Mouse (Mus musculus) forebrain, embryonic 12.5 days (tissue): ENCODE data around the gene Vsnl1. TPM values are rescaled to one million over a fixed set of nuclear protein-coding genes. Genes with fewer than 3 reads are reported as not detected.

Experiments
- ATAC-seq: fragments of 200-750 bp; cut with Nextera tagmentation; 2 replicates; pipeline ENCODE4 v1.8.0; 2017; ENCODE audit warnings: moderate TSS enrichment; ENCODE audit not compliant: low FRiP score
- H3K27ac ChIP-seq: fragments of 300-500 bp; sonication (generic); 2 replicates; pipeline ENCODE4 v1.5.1; 2016; ENCODE audit warnings: mild to moderate bottlenecking
- H3K27me3 ChIP-seq: fragments of 300-500 bp; sonication (generic); 2 replicates; pipeline ENCODE4 v1.6.1; 2016; ENCODE audit warnings: mild to moderate bottlenecking
- H3K36me3 ChIP-seq: fragments of 300-500 bp; sonication (generic); replicated peaks from 2 replicates; pipeline ENCODE4 v1.6.1; 2016; ENCODE audit warnings: mild to moderate bottlenecking
- H3K4me1 ChIP-seq: fragments of 300-500 bp; sonication (generic); 2 replicates; pipeline ENCODE4 v1.6.1; 2016
- H3K4me2 ChIP-seq: fragments of 300-500 bp; sonication (generic); 2 replicates; pipeline ENCODE4 v1.6.1; 2016; ENCODE audit warnings: mild to moderate bottlenecking, moderate library complexity
- H3K4me3 ChIP-seq: fragments of 300-500 bp; sonication (generic); replicated peaks from 2 replicates; pipeline ENCODE4 v1.5.1; 2016; ENCODE audit warnings: mild to moderate bottlenecking
- H3K9ac ChIP-seq: fragments of 300-500 bp; sonication (generic); 2 replicates; pipeline ENCODE4 v1.6.1; 2016; ENCODE audit warnings: mild to moderate bottlenecking
- H3K9me3 ChIP-seq: fragments of 300-500 bp; sonication (generic); 2 replicates; pipeline ENCODE4 v1.6.1; 2016
- WGBS: fragments of 180-500 bp; shearing (Covaris S2); methylation state at CpG from one replicate; pipeline ENCODE4 v1.1.7; 2016; 5-methylcytosine and 5-hydroxymethylcytosine counted together
- polyA plus RNA-seq: library from polyadenylated mRNA; unstranded; fragments of >200 nt; fragmentation: Nextera tagmentation; extraction: Ambion mirVana; gene quantifications from 2 replicates; pipeline ENCODE4 v1.2.1, GENCODE M21; 2016

The Vsnl1 gene
- polyA plus RNA-seq, result 1.6 and 2.3 TPM in 2 replicates

GRCm38 (mm10) chr12:11436497-11437265 lies at the start of gene Vsnl1:
Gene Vsnl1 (minus strand): TSS chr12:11436613.
- Histone ChIP-seq H3K27me3 (peaks cover 32% of the 10 kb centered on the region), H3K27ac (0 out of 2 replicates have a peak within 1 kb of the TSS, but pooled peaks have one; percentile 13), H3K4me3 (peak within 1 kb of the TSS; percentile 42), H3K36me3 (no peaks in the 10 kb centered on the region), H3K9ac (peak within 1 kb of the TSS; percentile 44), H3K9me3 (no peaks in the 10 kb centered on the region), H3K4me2 (peak within 1 kb of the TSS; percentile 75), H3K4me1 (peaks cover 20% of the 10 kb centered on the region)
- 4% methylated on average over 34 of the region's 34 CpGs for WGBS
- ATAC-seq, result peak; percentile 95

- Histone ChIP-seq H3K4me3 (no peak overlapping the region), H3K4me2 (peak overlapping the region; percentile 88; the same call in 1 of the 2 replicates)
Observed at GRCm38 (mm10) chr12:11456632-11457031, 20.2 kb upstream of the Vsnl1 start.

GRCm38 (mm10) chr12:11456213-11456612 lies 19.8 kb upstream of the Vsnl1 start:
- H3K9ac ChIP-seq, result peak overlapping the region; percentile 61
- WGBS, result 3% methylated on average over 11 of the region's 11 CpGs
- H3K4me3 ChIP-seq, result peak overlapping the region; percentile 57
- no peaks in the 10 kb centered on the region for H3K4me1 ChIP-seq
- H3K9me3 ChIP-seq, result no peaks in the 10 kb centered on the region
- H3K27ac ChIP-seq, result no peak overlapping the region
- H3K4me2 ChIP-seq, result peak overlapping the region; percentile 88
- no peaks in the 10 kb centered on the region for H3K27me3 ChIP-seq
- H3K36me3 ChIP-seq, result no peaks in the 10 kb centered on the region
- no peak; the same call in 1 of the 2 replicates for ATAC-seq

More at GRCm38 (mm10) chr12:11456632-11457031, 20.2 kb upstream of the Vsnl1 start:
- Histone ChIP-seq H3K9me3 (no peaks in the 10 kb centered on the region), H3K4me1 (no peaks in the 10 kb centered on the region), H3K36me3 (no peaks in the 10 kb centered on the region), H3K27me3 (no peaks in the 10 kb centered on the region), H3K9ac (no peak overlapping the region), H3K27ac (no peak overlapping the region)
- no peak for ATAC-seq
- WGBS, result 84% methylated on average over 4 of the region's 4 CpGs

- H3K4me1 ChIP-seq, result no peaks in the 10 kb centered on the region
- H3K36me3 ChIP-seq, result no peaks in the 10 kb centered on the region
- peak; percentile 100 for ATAC-seq
- peak within 1 kb of the TSS; percentile 61 for H3K9ac ChIP-seq
- H3K27ac ChIP-seq, result no peak within 1 kb of the TSS
- under 1% methylated on average over 37 of the region's 40 CpGs for WGBS
- peak within 1 kb of the TSS; percentile 88 for H3K4me2 ChIP-seq
- H3K27me3 ChIP-seq, result no peaks in the 10 kb centered on the region
- no peaks in the 10 kb centered on the region for H3K9me3 ChIP-seq
- peak within 1 kb of the TSS; percentile 57 for H3K4me3 ChIP-seq
Observed at GRCm38 (mm10) chr12:11455549-11456194, 19.3 kb upstream of the Vsnl1 start, which contains the start of gene Rad51ap2. Gene Rad51ap2 (plus strand): TSS chr12:11456079.

GRCm38 (mm10) chr12:11454146-11454545 lies 17.7 kb upstream of the Vsnl1 start:
- Histone ChIP-seq H3K36me3 (no peaks in the 10 kb centered on the region), H3K27ac (no peak overlapping the region), H3K9me3 (no peaks in the 10 kb centered on the region), H3K4me2 (no peak overlapping the region), H3K4me1 (no peaks in the 10 kb centered on the region), H3K4me3 (no peak overlapping the region), H3K9ac (no peak overlapping the region), H3K27me3 (no peaks in the 10 kb centered on the region)
- ATAC-seq, result no peak
- 67% methylated on average over 5 of the region's 5 CpGs for WGBS

GRCm38 (mm10) chr12:11437907-11438447 lies 1.6 kb upstream of the Vsnl1 start:
- H3K4me1 ChIP-seq, result peaks cover 20% of the 10 kb centered on the region
- peaks cover 32% of the 10 kb centered on the region for H3K27me3 ChIP-seq
- ATAC-seq, result peak; percentile 17; the same call in 1 of the 2 replicates
- WGBS, result 23% methylated on average over 23 of the region's 23 CpGs
- no peaks in the 10 kb centered on the region for H3K9me3 ChIP-seq
- peak overlapping the region; percentile 42 for H3K4me3 ChIP-seq
- no peaks in the 10 kb centered on the region for H3K36me3 ChIP-seq
- peak overlapping the region; percentile 38; the same call in 1 of the 2 replicates for H3K9ac ChIP-seq
- peak overlapping the region; percentile 75 for H3K4me2 ChIP-seq
- no peak overlapping the region for H3K27ac ChIP-seq

- Histone ChIP-seq H3K9me3 (no peaks in the 10 kb centered on the region), H3K4me1 (peaks cover 20% of the 10 kb centered on the region), H3K36me3 (no peaks in the 10 kb centered on the region), H3K27me3 (peaks cover 32% of the 10 kb centered on the region), H3K4me2 (peak overlapping the region; percentile 75), H3K4me3 (peak overlapping the region; percentile 42), H3K9ac (0 out of 2 replicates have a peak overlapping the region, but pooled peaks have one; percentile 38), H3K27ac (no peak overlapping the region)
- ATAC-seq, result peak; percentile 51; the same call in 1 of the 2 replicates
- WGBS, result 19% methylated on average over 17 of the region's 17 CpGs
Observed at GRCm38 (mm10) chr12:11437266-11437906, 973 bp upstream of the Vsnl1 start.

GRCm38 (mm10) chr12:11436023-11436350 lies 426 bp downstream of the Vsnl1 start:
- ATAC-seq, result peak; percentile 2; the same call in 1 of the 2 replicates
- Histone ChIP-seq H3K9me3 (no peaks in the 10 kb centered on the region), H3K4me3 (peak overlapping the region; percentile 42), H3K4me1 (peaks cover 20% of the 10 kb centered on the region), H3K4me2 (peak overlapping the region; percentile 75), H3K27me3 (peaks cover 32% of the 10 kb centered on the region), H3K9ac (peak overlapping the region; percentile 44), H3K36me3 (no peaks in the 10 kb centered on the region), H3K27ac (no peak overlapping the region)
- WGBS, result 2% methylated on average over 12 of the region's 12 CpGs

- Histone ChIP-seq H3K27me3 (peaks cover 32% of the 10 kb centered on the region), H3K9me3 (no peaks in the 10 kb centered on the region), H3K36me3 (no peaks in the 10 kb centered on the region), H3K4me2 (peak overlapping the region; percentile 75), H3K4me1 (peaks cover 20% of the 10 kb centered on the region), H3K4me3 (peak overlapping the region; percentile 42), H3K9ac (peak overlapping the region; percentile 44; the same call in 1 of the 2 replicates), H3K27ac (no peak overlapping the region)
- 4% methylated on average over 15 of the region's 15 CpGs for WGBS
- no peak for ATAC-seq
Observed at GRCm38 (mm10) chr12:11435246-11436022, 979 bp downstream of the Vsnl1 start.

GRCm38 (mm10) chr12:11434446-11434845 lies 2.0 kb downstream of the Vsnl1 start:
- no peak overlapping the region for H3K4me3 ChIP-seq
- peaks cover 20% of the 10 kb centered on the region for H3K4me1 ChIP-seq
- no peak overlapping the region for H3K27ac ChIP-seq
- ATAC-seq, result no peak
- H3K27me3 ChIP-seq, result peaks cover 32% of the 10 kb centered on the region
- 78% methylated on average over 8 of the region's 8 CpGs for WGBS
- no peak overlapping the region for H3K4me2 ChIP-seq
- H3K9ac ChIP-seq, result no peak overlapping the region
- no peaks in the 10 kb centered on the region for H3K9me3 ChIP-seq
- H3K36me3 ChIP-seq, result no peaks in the 10 kb centered on the region

- Histone ChIP-seq H3K27me3 (peaks cover 31% of the 10 kb centered on the region), H3K4me3 (no peak overlapping the region), H3K4me2 (no peak overlapping the region), H3K4me1 (peaks cover 20% of the 10 kb centered on the region), H3K9ac (no peak overlapping the region), H3K36me3 (no peaks in the 10 kb centered on the region), H3K27ac (no peak overlapping the region), H3K9me3 (no peaks in the 10 kb centered on the region)
- no peak for ATAC-seq
- 50% methylated on average over 1 of the region's 1 CpGs for WGBS
Observed at GRCm38 (mm10) chr12:11433716-11434115, 2.7 kb downstream of the Vsnl1 start.
